Mouse (Mus musculus) right cerebral cortex, postnatal 10 days (tissue): ENCODE measurements around the gene 4930442H23Rik.
"Not testable (repeated sequence)": the region's sequence is repeated elsewhere in the genome, so short reads cannot be mapped to it uniquely, and the experiment has no call there.

Experiments
- DNase-seq, 2 experiments: peaks; one replicate each; pipeline ENCODE4 v3.0.0; 2021; ENCODE audit warnings: low spot score in 2 of 2

Gene 4930442H23Rik

GRCm38 (mm10) chr10:81177958-81178712 lies 5.5 kb downstream of the 4930442H23Rik start:
- no peak for DNase-seq

GRCm38 (mm10) chr10:81177491-81177925 lies 6.1 kb downstream of the 4930442H23Rik start:
- DNase-seq = peak in 1 of 2 experiments; percentile 77

DNA sequence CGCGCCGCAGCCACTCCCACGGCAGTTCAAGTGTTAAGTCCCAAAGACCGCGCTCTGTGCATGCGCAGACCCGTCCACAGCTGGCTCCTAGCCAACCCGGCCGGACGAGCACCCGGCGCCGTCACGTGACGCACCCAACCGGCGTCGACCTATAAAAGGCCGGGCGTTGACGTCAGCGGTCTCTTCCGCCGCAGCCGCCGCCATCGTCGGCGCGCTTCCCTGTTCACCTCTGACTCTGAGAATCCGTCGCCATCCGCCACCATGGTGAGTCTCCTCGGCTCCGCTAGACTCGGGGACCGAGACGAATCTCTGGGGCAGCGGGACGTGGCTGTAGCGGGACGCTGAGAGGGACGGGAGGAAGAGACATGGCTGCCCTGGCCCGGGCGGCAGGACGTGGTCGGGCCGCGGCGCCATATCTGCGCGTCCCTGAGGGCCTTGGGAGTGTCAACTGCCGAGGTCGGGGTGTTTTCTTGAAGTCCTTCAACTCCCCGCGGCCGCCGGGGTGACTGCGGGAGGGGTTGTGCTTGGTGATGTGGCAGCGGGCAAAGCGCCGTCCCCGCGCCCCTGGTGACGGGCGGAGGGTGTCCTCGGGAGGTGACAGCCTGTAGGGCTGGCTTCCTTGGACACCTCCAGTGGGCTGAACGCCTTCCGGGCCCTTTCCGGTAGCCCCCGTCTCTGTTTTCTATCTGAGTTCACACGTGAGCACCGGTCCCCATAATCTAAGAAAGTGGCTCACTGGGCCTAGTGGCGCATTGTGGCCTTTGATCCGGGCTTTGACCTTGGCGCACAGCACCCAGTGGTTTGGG lies 7.0 kb downstream of the 4930442H23Rik start, which contains the start of gene Eef2:
Gene Eef2 (plus strand): TSS at position 166 of the 806 bp plus-strand sequence.
- peak; percentile 99 to 100 for DNase-seq

DNA sequence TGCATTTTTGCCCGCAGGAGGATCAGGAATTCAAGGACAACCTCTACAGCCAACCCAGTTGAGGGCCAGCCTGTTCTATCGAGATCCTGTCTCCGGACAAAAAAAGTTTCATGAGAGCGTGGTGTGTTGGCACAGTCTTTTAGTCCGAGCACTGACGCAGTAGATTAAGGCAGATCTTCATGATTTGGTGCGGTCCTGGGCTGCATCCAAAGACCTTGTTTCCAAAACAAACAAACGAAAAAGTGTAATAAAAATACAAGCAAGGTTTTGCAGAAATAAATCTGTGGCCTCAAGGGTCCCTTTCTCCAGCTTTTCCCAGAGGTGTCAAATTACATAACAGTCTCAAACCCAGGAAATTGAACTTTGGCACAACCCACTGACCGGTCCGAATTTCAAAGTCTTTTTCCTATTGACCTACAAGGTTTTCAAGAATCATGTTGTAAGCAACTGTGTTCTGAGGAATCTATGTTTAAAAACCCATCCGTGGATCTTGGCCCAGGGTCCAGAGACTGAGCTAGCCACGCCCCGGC lies 7.6 kb downstream of the 4930442H23Rik start:
- peak in 1 of 2 experiments; percentile 43 for DNase-seq

- peak in 1 of 2 experiments; percentile 58 for DNase-seq
Observed at GRCm38 (mm10) chr10:81175345-81175701, 8.3 kb downstream of the 4930442H23Rik start.

DNA sequence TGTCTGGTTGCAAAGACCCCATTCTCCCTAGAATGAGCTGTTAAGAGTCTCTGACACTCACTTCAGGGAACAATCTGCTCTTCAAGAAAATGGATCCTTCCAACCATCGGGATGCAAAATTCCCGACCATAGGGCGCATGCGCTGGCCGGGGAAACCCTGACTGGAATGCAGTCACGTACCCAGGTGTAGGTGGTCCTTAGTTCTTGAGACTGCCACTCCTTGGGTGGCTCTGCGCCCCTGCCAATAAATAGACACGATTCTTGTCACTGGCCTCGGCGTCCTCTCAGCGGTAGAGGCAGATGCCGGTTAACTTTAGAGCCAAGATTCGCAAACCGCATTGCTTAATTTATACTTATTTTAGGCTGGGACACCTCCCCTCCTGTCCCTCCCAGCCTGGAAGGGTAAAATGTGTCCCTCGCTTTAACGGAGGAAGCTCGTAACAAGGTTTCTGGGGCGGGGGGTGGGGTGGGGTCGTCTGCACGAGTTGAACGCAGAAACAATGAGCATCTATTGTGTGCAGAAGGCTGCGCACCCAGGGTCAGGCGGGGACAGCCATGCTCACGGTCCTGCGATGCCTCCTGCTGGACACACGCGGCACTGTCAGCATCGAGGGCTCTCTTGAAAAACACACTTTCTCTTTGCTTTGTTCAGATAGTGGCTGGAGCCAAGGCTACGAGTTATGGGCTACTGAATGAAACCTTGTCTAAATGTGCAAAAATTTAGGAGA lies 8.9 kb downstream of the 4930442H23Rik start:
- peak; percentile 93 for DNase-seq

- DNase-seq = peak; percentile 89 to 91
Observed at GRCm38 (mm10) chr10:81173132-81173531, 10.5 kb downstream of the 4930442H23Rik start.

DNA sequence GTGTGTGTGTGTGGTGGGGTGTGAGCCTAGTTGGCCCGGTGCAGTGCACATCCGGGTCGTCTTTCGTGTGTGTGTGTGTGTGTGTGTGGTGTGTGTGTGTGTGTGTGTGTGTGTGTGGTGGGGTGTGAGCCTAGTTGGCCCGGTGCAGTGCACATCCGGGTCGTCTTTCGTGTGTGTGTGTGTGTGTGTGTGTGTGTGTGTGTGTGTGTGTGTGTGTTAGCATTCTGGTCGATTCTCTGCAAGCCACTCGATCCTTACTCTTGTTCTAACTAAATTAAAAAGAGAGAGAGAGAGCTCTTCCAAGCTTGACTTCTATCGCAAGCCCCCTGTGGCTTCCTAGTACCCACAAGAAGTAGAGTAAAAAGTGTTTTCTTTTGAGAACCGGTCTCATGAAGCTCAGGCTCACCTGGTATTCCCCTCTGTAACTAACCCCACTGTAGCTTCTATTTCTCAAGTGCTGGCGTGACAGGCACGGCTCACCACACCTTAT lies 14.2 kb downstream of the 4930442H23Rik start:
- not testable (repeated sequence) for DNase-seq

DNA sequence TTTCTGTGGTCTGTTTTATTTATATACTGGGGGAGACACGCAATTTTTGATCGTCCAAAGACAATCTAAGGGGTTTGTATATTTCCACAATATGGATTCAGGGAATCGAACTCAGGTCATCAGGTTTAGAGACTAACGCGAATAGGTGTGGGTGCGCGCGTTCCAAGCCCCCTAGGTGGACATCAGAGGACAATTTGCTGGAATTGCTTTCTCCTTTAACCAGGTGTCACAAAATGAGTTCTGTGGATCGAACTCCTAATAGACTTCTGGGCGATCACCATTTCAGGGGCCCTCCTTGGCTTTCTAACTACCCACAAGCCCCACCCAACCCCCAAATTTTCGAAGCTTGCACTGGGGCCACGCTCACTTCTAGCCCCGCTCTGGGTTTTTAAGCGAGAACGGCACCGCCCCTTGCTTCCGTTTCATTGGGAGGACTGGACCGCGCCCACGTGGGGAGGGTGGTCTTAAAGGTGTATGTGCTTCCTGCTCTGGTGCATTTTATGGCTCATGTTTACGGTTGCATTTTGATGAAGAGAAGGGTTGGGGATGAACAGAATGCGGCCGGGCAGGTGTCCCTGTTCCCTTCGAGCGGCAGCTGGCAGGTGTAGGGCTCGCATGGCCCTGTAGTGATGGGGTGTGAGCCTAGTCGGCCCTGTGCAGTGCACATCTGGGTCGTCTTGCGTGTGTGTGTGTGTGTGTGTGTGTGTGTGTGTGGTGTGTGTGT lies 15.0 kb downstream of the 4930442H23Rik start:
- peak; percentile 89 to 91 for DNase-seq

- peak in 1 of 2 experiments; percentile 41 for DNase-seq
Observed at GRCm38 (mm10) chr10:81168087-81168431, 15.6 kb downstream of the 4930442H23Rik start.

DNA sequence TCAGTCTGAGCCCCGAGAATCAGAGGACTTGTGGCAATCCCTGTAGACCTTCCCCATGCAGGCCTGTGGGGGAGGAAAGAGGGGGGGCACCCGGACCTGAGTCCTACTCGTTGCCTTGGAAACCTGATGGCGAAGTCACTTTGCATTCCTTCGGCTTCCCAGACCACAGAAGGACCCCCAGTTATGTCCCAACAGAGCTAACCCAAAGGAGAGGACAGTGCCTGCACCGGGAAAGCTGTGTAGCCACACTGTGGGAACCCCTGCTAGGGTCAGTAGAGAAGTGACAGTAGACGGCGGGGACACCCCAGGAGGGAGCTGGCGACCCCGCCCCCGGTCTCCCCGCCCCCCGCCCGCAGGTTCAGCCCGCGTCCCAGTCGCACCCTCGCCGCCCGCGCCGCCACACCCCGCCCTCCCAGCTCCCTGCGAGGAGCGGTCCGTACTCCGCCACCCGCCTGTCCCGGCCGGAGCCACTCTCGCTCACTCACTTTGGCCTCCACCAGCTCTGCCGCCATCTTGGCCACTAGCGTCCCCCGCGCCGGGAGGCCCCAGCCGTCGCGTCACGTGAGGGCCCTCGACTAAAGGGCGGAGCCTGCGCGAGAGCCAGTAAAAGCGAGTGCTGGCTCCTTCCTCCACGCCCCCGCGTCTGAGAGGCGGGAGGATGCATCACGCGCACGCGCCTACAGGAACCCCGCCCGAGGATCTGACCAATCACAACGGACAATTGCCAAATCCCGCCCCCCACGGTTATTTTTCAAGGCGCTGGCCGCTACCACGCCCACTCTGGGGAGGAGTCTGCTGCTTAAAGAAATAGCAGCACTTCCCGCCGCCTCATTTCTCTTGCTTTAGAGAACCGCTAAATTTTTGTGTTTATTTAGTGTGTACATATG lies 16.2 kb downstream of the 4930442H23Rik start, which contains the start of gene Pias4:
Gene Pias4 (minus strand): TSS at position 724 of the 887 bp plus-strand sequence.
- DNase-seq = peak; percentile 100

DNA sequence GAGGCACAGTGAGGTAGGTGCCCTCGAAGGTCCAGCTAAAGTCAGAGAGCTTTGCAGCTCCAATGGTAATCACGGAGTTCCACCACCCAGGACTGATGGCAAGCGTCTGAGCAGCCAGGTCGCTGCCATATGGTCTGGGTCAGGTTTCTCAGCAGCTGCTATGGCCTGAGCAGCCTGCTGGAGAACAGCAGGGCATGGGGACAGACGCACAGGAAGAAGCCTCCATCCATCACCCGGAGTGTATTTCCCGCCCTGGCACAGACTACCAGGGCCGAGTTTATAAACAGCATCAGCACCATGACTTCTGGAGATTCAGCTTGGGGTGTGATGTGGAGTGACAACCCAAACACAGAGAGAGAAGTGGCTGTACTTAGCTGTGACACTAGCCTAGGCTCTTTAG lies 18.5 kb downstream of the 4930442H23Rik start:
- no peak for DNase-seq

GRCm38 (mm10) chr10:81162318-81162652 lies 21.4 kb downstream of the 4930442H23Rik start:
- DNase-seq = no peak

GRCm38 (mm10) chr10:81161602-81162317 lies 21.9 kb downstream of the 4930442H23Rik start:
- no peak for DNase-seq

DNA sequence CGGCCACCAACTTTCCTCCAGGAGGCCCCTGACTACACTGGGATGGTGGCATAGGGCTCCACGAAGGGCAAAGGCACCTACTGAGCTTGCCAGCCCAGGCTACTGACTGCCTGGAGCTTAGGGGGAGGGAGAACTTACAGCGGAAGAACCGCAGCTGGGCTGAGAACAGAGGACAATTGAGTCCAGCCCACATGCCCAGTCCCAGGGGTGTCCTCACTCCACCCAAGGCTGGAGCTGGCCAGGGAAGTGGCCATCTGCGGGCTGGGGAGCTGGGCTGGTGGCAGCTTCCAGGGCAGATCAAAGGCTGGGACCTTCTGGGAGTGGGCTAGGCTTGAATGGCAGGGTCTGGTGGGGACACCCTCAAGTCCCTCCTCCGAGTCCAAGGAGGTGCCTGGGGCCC lies 28.9 kb downstream of the 4930442H23Rik start:
- DNase-seq = no peak

GRCm38 (mm10) chr10:81154313-81154712 lies 29.3 kb downstream of the 4930442H23Rik start:
- no peak for DNase-seq

DNA sequence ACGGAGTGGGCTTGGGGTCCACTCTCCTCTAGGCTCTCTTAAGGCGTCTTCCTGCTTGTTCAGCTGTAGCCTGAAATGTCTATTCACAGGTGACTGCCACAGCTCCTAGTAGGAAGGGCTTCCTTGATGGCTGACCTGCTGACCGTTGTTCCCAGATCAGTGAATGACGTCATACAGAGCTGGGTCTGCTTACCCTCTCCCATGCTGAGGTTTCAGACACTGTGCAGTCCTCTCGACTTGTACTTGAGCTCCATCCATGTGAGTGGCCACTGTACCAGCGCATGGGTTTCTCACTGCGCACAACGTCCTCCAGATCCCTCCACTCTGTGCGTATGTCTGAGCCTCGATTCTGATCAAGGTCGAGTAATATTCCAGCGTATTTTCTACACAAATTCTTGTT lies 31.0 kb downstream of the 4930442H23Rik start:
- DNase-seq = no peak

DNA sequence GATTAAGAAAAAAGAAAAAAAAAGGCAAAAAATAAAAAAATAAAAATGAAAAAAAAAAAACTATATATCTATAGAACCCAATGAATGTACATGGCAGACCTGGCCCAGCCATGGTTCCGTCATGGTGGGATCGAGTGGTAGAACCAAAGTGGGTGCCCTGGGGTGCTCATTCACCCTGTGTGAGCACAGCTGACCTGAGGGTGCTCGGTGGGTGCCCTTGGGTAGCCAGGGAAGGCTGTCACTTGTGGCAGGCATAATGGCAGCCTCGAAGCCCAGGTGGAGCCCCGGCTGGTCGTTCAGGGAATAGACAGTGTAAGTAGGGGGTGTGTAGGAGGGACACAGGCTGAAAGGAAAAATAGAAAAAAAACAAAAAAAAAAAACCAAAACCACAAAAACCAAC lies 32.4 kb downstream of the 4930442H23Rik start:
- DNase-seq = no peak

GRCm38 (mm10) chr10:81146296-81146695 lies 37.4 kb downstream of the 4930442H23Rik start:
- no peak for DNase-seq
